Mouse (Mus musculus): ENCODE measurements around the gene Mpi. TPM values are rescaled to one million over a fixed set of nuclear protein-coding genes. Genes with fewer than 3 reads are reported as not detected.

Mpi gene
- total RNA-seq (2021): 10 to 100 TPM; 68.8 to 70.9 TPM
- long read RNA-seq, transcript Mpi-201 (8 exons, 1,780 nt): major isoform, 21 of 30 reads
- long read RNA-seq, partial matches to known transcripts: 2 of 30 reads
- long read RNA-seq, other reads (novel, unspliced or antisense): 7 of 30 reads

DNA sequence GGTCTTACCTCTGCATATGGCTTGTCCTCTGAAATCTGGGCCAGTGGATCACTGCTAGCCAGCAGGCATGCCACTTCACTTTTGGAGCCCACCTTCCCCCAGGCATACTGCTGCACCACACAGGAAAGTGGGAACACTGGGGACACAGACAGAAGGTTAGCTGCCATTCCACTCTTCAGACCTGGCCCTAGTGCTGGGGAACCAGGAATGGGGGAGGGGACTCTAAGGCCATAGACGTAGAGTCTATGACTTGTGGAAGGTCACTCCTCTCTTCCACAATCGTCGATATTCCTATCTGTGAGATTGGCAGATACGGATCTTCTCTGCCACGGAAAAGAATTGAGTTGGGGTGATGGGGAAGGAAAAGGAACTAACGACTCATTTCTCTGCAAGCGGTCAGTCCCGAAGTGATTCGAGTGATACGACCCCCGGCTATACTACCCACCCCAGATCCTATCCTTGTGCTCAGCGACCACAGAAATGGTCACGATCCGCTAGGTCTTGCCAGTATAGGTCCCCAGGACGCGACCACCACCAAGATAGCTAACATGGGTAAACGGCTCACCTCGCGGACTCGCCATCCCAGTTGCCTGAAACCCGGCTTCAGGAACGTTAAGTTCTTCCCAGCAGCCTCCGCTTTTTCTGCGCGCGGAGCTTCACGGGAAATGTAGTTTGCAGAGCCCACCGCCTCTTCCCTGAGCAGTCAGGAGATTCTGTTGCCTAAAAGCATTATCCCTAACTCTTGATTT is at the start of gene Mpi:
Gene Mpi, minus strand, starts transcription at position 625 of the 749 bp plus-strand sequence.
- DNase-seq (ENCODE audit: low spot score in 2 of 2): peak; percentile 69 to 86

DNA sequence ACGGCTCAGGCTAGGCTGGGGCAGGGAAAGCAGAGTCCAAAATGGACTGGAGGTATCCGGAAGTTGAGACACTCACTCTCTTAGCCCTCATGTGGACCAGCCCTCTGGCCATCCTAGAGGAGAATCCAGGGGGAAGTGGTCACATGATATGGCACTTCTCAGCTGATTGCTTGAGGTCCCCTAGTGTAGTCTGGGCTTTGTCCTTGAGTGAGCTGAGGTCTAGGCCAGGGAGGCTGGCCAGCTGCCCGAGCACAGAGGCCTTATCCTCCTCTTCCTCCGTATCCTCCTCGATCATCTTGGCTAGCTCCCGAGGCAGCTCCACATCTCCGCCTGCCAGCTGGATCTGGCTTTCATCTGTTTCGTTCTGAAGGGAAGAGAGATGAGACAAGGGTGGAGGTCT is 49.5 kb upstream of the Mpi start:
- DNase-seq (ENCODE audit: low spot score in 2 of 2): no peak

DNA sequence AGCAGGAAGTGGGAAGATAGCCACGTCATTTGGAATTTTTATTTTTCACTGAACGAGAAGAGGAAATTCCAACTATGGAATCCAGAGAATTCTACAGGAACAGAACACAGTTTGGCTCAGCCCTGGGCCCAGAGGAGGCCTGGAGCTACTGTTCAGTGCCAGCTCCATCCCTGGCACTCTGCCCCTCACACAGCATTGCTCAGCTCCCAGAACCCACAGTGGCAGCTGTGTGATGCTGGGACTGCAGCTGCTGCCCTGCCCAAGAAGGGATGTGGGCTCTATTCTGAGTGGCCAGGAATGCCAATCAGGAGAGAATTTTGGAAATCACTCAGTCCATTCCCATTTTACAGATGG is 48.8 kb upstream of the Mpi start:
- DNase-seq (ENCODE audit: low spot score in 2 of 2): peak; percentile 53 to 76

DNA sequence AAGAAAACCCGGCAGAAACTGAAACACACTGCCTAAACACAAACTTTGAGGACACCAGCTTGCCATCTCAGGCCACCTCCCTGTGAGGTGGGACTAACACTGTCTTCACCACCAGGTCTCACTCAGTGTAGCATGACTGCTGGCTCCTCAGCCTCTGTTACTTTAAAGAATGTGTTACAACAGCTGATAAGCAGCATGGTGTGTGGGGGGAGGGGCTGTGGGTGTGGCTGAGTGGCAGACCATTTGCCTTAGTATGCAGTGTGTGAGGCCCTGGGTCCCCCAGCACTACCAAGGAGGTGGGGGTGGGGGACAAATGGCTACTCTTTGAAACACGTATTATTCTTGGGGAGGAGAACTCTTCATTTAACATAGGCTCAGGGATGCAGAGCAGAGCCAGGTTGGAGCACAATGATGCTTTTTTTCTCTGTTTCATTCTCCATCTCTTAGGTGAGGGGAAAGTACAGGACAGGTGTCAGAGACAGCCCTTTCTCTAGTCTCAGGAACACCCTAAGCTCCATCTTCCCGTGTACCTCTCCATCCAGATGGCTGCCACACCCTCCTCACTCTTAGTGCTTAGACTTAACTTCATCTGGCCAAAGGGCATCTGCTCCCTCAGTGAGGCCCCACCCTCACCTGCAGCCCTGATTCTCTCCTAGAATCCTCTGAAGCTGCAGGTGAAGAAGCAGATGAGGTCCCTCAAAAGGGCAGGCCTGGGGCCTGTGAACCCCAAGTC is 48.2 kb upstream of the Mpi start:
- DNase-seq (ENCODE audit: low spot score in 2 of 2): no peak

DNA sequence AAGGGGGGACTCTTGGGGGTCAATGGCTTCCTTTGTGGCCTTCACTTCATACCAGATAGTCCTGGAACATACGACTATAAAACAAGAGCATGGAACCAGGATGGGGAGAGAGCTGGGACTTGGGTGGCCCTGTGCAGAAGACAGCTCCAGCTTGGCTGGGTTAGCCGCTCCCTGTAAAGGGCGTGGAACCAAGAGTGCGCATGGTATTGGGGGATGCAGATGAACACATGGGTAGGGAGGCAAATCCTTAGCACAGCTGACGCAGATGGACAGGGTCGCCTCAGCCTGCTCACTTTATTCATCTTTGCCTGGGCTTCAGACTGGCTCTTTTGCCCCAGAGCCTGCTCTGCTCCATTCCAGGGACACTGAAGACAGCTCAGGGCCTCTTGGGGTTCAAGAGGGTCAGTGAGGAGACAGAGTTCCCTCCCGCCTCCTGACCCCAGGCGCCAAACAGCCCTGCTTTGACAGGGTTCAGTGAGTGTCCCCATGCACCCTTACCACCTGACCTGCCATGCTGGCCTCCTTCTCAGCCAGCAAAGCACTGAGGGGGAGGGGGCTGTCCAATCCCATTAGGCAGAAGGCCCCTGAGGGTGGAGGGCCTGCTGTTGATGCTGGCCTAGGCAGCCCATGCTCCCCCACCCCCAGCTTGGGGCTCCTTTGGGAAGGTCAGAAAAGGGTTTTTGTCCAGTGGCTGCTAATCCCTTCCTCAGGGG is 46.4 kb upstream of the Mpi start:
- DNase-seq (ENCODE audit: low spot score in 2 of 2): no peak

DNA sequence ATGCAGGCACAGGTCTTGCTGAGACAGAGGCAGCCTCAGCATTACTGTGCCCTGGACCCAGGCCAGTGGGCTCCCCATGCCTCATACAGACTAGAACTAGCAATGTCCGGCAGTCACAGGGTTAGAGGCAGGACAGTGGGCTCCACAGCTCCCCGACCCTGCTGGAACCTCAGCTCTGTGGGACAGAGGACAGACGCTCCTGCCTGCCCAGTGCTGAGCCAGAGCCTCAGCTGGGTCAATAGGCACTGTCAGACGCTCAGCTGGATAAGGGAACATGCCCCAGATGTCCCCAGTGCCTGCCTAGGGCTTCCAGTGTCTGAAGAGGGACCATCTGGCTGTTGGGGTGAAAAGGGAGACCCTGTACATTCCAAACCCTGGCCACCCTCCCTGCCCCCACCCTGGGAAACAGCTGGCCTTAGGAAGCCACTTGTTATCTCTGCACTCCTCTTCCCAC is 45.4 kb upstream of the Mpi start:
- no peak for DNase-seq (ENCODE audit: low spot score in 2 of 2)

DNA sequence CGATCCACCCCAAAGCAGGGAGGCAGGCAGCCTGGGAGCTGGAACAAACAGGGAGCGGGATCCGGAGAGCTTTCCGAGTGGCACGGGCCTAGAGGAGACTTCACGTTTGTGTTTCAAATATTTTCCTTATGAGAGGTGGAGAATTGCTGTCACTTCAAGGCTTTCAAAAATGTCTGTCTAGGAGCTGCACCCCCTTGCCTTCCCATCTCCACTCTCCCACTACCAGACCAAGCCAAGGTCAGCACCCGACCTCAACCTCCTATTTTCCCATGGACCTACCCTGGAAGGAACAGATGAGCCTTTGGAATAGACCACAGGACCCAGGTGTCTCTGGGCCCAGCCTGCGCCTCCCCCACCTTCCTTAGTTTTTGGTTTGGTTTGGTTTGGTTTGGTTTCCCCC is 44.7 kb upstream of the Mpi start:
- no peak for DNase-seq (ENCODE audit: low spot score in 2 of 2)

DNA sequence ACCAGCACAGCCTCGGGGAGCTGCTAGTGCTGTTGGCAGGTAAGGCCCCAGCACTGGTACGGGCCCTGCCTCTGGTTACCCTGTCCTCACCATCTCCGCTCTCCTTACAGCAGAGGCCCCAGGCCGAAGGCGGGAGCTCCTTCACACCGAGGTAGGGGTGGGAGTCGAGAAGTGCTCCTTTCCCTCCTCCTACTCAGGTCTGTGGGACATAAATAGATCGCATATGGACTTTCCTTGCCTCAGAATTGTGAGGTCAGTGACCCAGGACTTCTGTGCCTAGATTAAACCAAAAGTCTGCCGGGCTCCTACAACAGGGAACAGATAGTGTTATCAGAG is 41.6 kb upstream of the Mpi start:
- no peak for DNase-seq (ENCODE audit: low spot score in 2 of 2)

DNA sequence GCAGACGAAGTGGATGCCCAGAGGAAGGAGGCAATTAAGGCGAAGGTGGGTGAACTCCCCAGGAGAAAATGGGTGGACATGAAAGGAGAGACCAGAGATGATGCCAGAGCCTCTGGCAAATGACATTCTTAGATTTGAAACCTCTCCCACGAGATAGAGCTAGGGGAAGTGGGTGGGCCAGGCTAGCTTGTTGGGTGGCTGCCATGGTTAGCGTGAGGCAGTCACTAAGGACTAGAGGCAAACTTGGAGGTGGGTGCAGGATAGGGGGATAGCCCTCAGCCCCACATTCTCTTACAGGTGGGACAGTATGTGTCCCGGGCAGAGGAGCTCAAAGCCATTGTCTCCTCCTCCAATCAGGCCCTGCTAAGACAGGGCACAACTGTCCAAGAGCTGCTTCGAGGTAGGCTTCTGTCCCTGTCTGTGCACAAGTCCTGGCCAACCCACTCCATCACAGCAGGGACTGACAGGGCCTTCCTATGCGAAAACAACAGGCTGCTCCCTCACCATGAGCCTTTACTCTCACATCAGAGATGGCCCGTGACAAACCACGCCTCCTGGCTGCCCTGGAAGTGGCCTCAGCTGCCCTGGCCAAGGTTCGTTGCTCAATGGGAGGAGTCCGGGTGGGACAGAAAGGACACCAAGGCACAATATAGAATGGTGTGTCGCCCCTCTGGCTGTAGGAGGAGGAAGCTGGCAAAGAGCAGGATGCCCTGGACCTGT is 41.1 kb upstream of the Mpi start:
- DNase-seq (ENCODE audit: low spot score in 2 of 2): no peak

DNA sequence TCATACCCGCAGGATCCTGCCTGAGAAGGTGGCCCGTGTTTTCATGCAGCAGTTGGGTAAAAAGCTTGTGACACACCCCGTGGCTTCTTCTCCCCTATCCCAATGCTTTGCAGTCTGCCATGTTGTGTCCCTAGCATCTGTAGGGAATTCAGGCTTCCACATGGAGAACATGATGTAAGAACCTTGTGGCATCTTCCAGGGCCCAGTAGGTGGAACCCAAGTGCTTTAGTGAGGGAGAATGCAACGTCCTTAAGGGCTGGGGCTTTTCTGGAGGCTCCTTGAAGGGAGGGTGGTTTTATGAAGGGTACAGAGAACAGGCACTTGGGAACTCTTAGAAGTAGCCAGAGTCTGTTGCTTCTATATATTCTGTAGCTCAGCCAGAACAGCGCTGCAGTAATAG is 38.2 kb upstream of the Mpi start:
- DNase-seq (ENCODE audit: low spot score in 2 of 2): peak in 1 of 2 experiments; percentile 37

DNA sequence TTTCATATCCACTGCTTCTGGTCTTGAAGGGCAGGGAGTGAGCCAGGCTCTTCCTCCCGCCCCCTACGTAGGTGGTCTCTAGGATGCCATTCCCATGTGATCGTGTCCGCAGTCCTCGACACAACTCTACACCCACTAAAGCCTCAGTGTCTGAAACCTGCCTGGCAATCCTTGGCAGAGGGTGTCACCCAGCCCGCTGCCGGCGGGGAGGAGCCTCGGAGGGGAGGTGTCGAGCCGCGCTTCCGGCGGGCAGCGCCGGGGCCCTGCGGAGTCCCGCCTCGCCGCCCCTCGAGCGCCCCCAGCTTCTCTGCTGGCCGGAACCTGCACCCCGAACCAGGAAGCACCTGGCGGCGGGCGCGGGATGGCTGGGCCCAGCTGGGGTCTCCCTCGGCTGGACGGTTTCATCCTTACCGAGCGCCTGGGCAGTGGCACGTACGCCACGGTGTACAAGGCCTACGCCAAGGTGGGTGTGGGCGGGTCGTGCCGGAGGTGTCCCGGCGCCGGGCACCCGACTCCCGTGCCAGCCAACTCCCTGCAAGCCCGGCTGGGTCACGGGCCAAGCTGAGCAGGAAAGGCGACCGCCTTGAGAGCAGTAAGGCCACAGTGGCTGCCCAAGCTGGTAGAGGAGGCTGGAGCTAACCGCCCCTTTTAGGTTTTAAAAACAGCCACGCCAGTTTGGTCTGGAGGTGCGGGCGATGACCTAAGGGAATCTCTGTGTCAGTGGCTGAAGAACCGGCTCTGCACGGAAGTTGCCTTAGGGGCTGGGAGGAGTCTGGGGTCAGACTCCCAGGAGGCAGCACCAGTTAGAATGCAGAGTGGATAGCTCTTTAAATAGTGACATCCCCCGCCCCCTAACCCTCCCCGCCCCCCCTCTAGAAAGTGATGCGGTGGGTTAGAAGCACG is 36.9 kb upstream of the Mpi start, which contains the start of gene Ulk3:
Gene Ulk3, plus strand, starts transcription at position 229 of the 903 bp plus-strand sequence.
- DNase-seq (ENCODE audit: low spot score in 2 of 2): peak; percentile 65 to 75

DNA sequence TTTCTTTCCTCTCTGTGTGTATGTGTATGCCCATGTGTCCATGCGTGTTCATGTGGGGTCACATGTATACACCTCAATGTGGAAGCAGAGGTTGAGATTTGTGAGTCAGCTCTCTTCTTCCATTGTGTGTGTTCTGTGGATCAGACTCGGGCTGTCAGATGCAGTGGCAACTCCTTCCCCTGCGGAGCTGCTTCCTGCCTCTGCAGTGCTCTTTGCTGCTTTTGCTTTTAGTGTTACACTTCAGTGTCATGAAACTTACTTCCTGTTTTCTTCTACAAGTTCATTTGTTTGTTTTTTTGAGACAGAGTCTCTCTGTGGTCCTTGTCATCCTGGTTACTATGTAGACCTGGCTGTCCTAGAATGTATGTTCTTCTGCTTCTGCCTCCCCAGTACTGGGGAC is 32.4 kb upstream of the Mpi start:
- DNase-seq (ENCODE audit: low spot score in 2 of 2): no peak

DNA sequence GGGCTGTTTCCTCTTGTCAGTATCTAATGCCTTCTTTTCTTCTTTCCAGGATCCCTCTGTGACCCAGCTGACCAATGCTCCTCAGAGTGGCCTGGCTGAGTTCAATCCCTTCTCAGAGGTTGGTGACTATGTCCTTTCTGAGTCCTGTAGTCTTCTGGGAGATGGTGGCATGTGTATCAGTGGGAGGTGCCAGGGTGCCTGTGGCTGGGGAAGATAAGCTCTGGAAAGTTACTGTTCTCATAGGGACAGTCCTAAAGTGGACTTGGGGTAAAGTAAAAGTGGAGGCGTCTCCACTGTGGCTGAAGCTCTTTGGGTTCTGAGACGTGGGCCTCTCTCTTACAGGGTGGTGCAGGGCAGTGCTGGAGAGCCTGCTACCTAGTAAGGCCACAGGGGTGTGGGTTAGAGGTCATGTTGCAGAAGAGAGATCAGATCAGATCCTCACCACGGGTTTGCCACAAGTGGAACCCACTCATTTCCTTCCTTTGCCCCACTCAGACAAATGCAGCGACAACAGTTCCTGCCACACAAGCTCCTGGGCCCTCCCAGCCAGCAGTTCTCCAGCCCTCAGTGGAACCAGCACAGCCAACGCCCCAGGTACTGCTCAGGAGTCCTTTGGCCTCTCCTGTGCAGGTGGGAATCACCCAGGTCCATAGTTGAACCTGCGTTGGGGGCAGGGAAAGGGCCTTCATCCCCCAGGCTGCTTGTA is 24.7 kb upstream of the Mpi start:
- no peak for DNase-seq (ENCODE audit: low spot score in 2 of 2)

DNA sequence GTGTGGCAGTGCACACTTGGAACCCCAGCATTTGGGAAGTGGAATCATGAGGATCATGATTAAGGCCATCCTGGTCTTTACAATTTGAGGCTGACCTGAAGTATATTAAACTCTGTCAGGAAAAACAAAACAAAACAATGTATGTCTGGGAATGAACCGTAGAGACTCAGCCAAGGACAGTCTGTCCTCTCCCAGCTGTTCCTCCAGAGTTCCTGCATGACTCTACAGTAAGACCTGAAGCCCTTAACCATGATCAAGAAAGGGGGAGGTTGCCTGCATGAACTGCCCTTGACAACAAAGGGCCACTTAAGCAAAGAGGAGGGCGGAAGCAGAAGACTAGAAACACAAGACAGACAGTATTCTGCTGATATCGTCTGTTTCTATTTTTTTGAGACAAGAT is 23.0 kb upstream of the Mpi start:
- DNase-seq (ENCODE audit: low spot score in 2 of 2): no peak

DNA sequence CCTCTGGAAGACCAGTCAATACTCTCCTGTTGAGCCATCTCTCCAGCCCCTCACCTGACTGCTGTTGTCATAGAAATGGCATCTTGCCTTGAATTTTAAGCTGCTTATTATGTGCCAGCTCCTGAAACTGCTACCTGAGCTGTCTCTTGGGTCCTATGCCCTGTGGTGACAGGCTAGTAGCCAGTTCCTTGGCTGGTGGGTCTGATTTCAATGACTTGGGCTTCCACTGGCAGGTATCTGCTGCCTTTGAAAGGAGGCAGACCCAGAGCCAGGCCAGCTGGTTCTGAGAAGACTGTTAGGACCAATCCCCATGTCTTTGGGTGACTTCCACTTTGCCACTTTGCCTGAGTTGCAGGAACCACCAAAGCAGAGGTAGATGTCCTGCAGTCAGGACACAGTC is 21.8 kb upstream of the Mpi start:
- no peak for DNase-seq (ENCODE audit: low spot score in 2 of 2)

DNA sequence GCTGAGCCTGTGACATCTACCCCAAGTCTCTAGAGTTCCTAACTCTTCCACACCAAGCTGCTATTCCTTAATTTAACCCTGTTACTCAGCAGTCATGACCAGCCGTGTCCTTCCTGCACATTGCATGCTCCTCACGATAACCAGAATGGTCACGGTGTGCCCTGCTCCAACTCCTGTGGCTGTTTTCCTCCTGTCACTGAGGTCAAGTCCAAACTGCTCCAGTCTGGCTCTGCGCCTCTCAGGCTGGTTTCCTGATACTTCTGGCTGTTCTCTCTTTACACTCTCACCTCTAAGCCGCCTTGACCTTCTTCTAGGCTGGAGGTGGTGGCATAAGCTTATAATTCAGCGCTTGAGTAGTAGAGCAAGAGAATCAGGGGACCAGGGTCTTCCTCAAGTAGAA is 15.9 kb upstream of the Mpi start:
- no peak for DNase-seq (ENCODE audit: low spot score in 2 of 2)

DNA sequence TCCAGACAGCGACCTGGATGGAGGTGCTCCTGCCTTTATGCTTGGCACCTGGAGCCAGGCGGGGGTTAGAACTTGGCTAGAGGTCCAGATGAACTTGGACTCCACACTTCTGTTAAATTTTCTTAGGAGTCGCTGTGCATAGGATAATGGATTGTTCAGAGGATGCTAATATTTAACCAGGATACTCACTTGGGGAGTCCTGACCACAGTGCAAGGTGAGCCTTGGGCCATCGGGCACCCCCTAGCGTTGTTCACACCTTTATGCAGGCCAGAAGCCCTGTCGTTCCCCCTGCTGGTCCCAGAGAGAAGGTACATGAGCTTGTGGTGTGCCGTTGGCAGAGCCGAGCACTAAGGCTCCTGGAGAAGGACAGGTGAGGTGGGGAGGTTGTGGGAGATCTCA is 14.3 kb upstream of the Mpi start:
- DNase-seq (ENCODE audit: low spot score in 2 of 2): no peak

DNA sequence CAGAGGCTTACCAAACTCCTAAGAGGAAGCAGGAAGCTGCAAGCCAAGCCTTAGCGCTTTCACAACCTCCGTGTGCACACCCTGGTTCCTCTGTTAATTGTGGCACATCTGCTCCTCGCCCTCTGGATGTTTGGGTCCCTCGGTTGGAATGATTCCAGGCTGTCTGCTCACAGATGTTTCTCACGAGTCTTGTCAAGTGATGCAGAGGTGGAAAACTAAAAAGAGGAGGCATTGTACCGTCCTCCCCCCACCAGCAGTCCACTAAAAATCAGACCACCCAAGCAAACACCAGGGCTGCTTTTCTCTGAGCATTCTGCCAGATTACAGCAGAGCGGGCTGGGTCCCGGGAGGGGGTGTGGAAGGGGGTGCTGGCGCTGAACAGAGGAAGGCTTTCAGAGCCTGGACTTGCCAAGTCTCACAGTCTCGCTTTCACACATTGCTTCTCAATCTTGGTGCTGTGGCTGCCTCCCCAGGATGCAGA is 13.2 kb upstream of the Mpi start:
- no peak for DNase-seq (ENCODE audit: low spot score in 2 of 2)

DNA sequence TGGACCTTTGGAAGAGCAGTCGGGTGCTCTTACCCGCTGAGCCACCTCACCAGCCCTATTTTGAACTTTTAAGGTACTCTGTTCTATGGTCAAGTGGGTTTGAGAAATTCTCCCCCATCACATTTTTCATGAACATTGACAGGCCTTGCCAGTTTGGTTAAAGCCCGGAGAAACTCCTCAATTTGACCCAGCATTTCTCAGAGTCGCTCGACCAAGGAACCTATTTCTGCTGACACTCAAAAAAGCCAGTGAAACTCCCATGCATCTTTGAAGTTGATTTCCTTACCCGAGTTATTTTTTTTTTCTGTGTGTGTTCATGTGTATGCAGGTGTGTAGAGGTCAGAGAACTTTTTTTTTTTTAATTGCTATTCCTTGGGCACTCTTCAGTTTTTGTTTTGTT is 12.0 kb upstream of the Mpi start:
- no peak for DNase-seq (ENCODE audit: low spot score in 2 of 2)

Measured in layer of hippocampus, adult 18-20 months (tissue).